Mouse (Mus musculus) liver, embryonic 14.5 days (tissue): ENCODE data around the gene Cldn24. TPM values are rescaled to one million over a fixed set of nuclear protein-coding genes. Genes with fewer than 3 reads are reported as not detected.
"Not testable (repeated sequence)": the region's sequence is repeated elsewhere in the genome, so short reads cannot be mapped to it uniquely, and the experiment has no call there.

ENCODE experiments used
- ATAC-seq: fragments of 200-750 bp; cut with Nextera tagmentation; 2 replicates; pipeline ENCODE4 v1.8.0; 2017; ENCODE audit warnings: moderate number of reproducible peaks, mild to moderate bottlenecking, moderate library complexity; ENCODE audit not compliant: insufficient read depth
- DNase-seq, 3 experiments: peaks; one replicate each; pipeline ENCODE4 v3.0.0-alpha.2; 2012 to 2013; ENCODE audit warnings: low read depth in 3 of 3, low spot score in 3 of 3
- H3K27ac ChIP-seq: fragments of 300-500 bp; sonication (generic); 2 replicates; pipeline ENCODE4 v1.5.1; 2014; ENCODE audit warnings: moderate library complexity, mild to moderate bottlenecking, control low read depth, inconsistent platforms
- H3K27me3 ChIP-seq: fragments of 300-500 bp; sonication (generic); 2 replicates; pipeline ENCODE4 v1.6.1; 2014; ENCODE audit warnings: mild to moderate bottlenecking, low read length, moderate library complexity; ENCODE audit not compliant: control insufficient read depth, insufficient read depth
- H3K36me3 ChIP-seq: fragments of 300-500 bp; sonication (generic); replicated peaks from 2 replicates; pipeline ENCODE4 v1.6.1; 2014; ENCODE audit warnings: low read depth; ENCODE audit not compliant: control insufficient read depth, insufficient read depth
- H3K4me1 ChIP-seq, 2 experiments: fragments of 200-500 bp in 1 of 2; fragments of 300-500 bp in 1 of 2; sonication (generic) in 1 of 2; replicated peaks; 2 replicates each; pipeline ENCODE4 v1.6.1; 2012 to 2014; ENCODE audit warnings: antibody characterized with exemption in 1 of 2, inconsistent platforms in 1 of 2, low read length in 1 of 2; ENCODE audit not compliant: control insufficient read depth in 2 of 2, insufficient read depth in 2 of 2
- H3K4me2 ChIP-seq: fragments of 300-500 bp; sonication (generic); 2 replicates; pipeline ENCODE4 v1.6.1; 2014; ENCODE audit warnings: low read depth, mild to moderate bottlenecking, control low read depth, moderate library complexity
- H3K4me3 ChIP-seq, 2 experiments: fragments of 200-500 bp in 1 of 2; fragments of 300-500 bp in 1 of 2; sonication (generic) in 1 of 2; 2 replicates each; pipeline ENCODE4 v1.5.1; 2012 to 2014; ENCODE audit warnings: low read depth in 2 of 2, low read length in 2 of 2, mild to moderate bottlenecking in 2 of 2, control low read depth in 1 of 2, inconsistent platforms in 1 of 2, moderate library complexity in 1 of 2; ENCODE audit not compliant: insufficient read depth in 1 of 2
- H3K9ac ChIP-seq: fragments of 300-500 bp; sonication (generic); replicated peaks from 2 replicates; pipeline ENCODE4 v1.6.1; 2014; ENCODE audit warnings: mild to moderate bottlenecking, control low read depth, moderate library complexity
- H3K9me3 ChIP-seq: fragments of 300-500 bp; sonication (generic); 2 replicates; pipeline ENCODE4 v1.6.1; 2016; ENCODE audit warnings: low read length, mixed read lengths; ENCODE audit not compliant: control insufficient read depth
- CTCF ChIP-seq: IDR thresholded peaks from 2 replicates; pipeline ENCODE4 v1.5.1; 2016; ENCODE audit warnings: antibody characterized with exemption, low read depth, control low read depth
- EP300 ChIP-seq: IDR thresholded peaks from 2 replicates; pipeline ENCODE4 v1.6.1; 2016; ENCODE audit warnings: antibody characterized with exemption, low read depth
- WGBS: fragments of 180-500 bp; shearing (Covaris S2); extraction: QIAGEN DNeasy Blood & Tissue Kit; methylation state at CpG from one replicate; pipeline ENCODE4 v1.1.7; 2014; ENCODE audit not compliant: insufficient replicate concordance; 5-methylcytosine and 5-hydroxymethylcytosine counted together
- polyA plus RNA-seq, 2 experiments: library from polyadenylated mRNA; depleted of rRNA in 1 of 2; stranded (reverse) in 1 of 2; unstranded in 1 of 2; fragments of >200 nt; fragmentation: Nextera tagmentation in 1 of 2; extraction: Ambion mirVana in 1 of 2; gene quantifications; 2 replicates each; pipeline versions ENCODE4 v1.2.1 to v1.2.3; 2012 to 2014

Gene Cldn24
- polyA plus RNA-seq, 2 experiments, result not detected

DNA sequence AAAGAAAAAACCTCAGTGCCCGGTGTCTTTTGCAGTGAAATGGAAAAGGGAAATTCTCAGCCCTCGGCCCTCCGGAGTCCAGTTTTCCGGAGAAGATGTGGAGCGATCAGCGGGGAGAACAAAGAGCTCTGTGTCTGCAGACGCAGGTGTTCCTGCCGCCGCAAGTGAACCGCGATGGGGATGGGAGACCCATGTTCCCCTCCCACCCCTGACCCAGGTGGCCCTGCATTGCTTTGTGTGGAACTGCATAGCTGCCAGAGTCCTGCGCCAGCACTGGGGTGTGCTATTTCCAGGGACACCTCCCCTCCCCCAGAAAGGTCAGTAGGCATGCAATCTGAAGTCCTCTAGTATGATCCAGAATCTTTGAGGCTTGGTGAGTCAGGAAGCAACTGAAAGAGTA is 10.7 kb upstream of the Cldn24 start:
- H3K36me3 ChIP-seq, result no peaks in the 10 kb centered on the region
- H3K9ac ChIP-seq, result no peak overlapping the region
- no peaks in the 10 kb centered on the region for H3K9me3 ChIP-seq
- DNase-seq, result no peak
- no peak for TF ChIP-seq CTCF
- TF ChIP-seq EP300, result no peak
- WGBS, result 79% methylated on average over 12 of the region's 12 CpGs
- H3K4me3 ChIP-seq, result no peak overlapping the region
- no peak for ATAC-seq
- H3K4me2 ChIP-seq, result no peak overlapping the region
- H3K4me1 ChIP-seq, result no peaks in the 10 kb centered on the region
- no peak overlapping the region for H3K27ac ChIP-seq
- no peaks in the 10 kb centered on the region for H3K27me3 ChIP-seq

DNA sequence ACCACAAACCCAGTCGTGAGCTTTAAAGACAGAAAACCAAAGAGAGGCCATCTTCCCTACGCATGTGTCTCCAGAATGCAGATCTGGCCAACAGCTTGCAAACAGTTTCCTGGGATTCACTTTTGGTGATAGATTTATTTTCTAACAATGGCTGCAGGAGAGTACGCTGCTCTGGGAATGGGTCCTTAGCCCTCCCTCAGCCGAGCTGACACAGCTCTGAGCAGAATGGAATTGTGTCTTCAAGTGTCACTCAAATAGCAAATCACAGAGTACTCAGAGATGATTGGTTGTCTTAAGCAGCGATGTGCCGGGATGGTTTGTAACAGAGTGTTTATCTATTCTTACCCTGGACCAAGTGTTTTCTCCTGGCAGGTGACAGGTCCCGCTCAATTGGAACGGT is 2.9 kb upstream of the Cldn24 start:
- Histone ChIP-seq H3K4me1 (no peaks in the 10 kb centered on the region), H3K27ac (no peak overlapping the region), H3K36me3 (no peaks in the 10 kb centered on the region), H3K9me3 (no peaks in the 10 kb centered on the region), H3K27me3 (no peaks in the 10 kb centered on the region), H3K4me2 (no peak overlapping the region), H3K9ac (no peak overlapping the region), H3K4me3 (no peak overlapping the region)
- TF ChIP-seq CTCF (no peak), EP300 (no peak)
- 69% methylated on average over 8 of the region's 8 CpGs for WGBS
- ATAC-seq (no peak), DNase-seq (no peak)

DNA sequence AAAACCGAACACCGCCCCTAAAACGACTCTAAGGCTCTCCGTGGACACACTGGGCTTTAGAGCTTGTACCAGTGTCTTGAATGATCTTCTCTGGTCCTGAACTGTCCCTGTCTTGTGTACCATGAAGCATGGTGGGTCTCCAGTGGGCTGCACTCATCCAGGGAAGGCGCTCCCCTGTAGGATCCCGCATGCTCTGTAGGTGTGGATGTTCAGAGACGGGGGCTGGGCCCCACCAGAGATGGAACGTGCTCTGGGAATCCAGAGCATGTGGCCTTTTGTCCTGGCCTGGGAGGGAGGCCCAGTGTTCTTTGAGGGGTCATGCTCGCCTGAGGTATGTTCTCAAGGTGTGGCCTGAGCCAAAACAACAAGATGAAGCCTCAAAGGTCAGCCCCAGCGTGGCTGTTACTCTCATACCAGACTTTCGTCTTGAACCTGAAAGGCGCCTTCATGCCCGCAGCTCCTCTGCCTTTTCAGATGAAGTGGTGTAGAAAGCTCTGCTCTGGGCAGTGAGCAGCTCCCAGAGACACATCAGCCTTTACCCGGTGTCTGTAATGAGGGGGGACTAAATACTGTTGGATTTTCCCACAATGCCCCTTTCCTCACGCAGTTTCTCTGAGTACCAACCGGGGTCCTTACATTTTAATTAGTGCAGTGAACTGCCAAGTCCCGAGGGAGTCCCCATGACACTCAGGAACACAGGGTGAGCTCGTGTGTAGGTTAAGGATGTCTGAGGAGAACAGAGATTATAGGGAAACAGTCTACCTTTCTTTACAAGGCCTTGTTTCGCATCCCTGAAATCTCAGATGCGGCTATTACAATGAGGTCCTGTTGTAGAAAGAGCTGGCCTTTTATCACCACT is 800 bp upstream of the Cldn24 start:
- H3K4me1 ChIP-seq, result no peaks in the 10 kb centered on the region
- no peak overlapping the region for H3K27ac ChIP-seq
- H3K27me3 ChIP-seq, result no peaks in the 10 kb centered on the region
- ATAC-seq, result no peak
- no peak overlapping the region for H3K4me3 ChIP-seq
- no peaks in the 10 kb centered on the region for H3K36me3 ChIP-seq
- no peak overlapping the region for H3K4me2 ChIP-seq
- DNase-seq, result no peak
- TF ChIP-seq EP300 (no peak), CTCF (no peak)
- WGBS, result 71% methylated on average over 20 of the region's 20 CpGs
- H3K9ac ChIP-seq, result no peak overlapping the region
- no peaks in the 10 kb centered on the region for H3K9me3 ChIP-seq

DNA sequence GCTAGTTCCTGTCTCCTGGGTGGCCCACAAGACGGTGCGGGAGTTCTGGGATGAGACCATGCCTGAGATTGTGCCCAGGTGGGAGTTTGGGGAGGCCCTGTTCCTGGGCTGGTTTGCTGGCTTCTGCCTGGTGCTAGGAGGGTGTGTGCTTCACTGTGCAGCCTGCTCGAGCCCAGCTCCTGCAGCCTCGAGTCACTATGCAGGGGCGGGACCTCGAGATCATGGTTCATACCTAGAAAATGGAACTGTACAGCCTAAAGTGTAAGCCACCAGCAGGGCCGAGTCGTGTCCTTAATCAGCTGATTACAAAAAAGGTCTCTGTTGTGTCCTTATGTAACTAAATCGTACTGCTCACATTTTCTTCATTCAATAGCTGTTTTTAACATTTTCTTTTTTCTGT is 598 bp downstream of the Cldn24 start:
- not testable (repeated sequence) for H3K4me3 ChIP-seq, H3K9me3 ChIP-seq, H3K9ac ChIP-seq, H3K27ac ChIP-seq, H3K4me2 ChIP-seq, H3K27me3 ChIP-seq, ATAC-seq, DNase-seq, H3K4me1 ChIP-seq, H3K36me3 ChIP-seq
- WGBS, result 55% methylated on average over 7 of the region's 9 CpGs

DNA sequence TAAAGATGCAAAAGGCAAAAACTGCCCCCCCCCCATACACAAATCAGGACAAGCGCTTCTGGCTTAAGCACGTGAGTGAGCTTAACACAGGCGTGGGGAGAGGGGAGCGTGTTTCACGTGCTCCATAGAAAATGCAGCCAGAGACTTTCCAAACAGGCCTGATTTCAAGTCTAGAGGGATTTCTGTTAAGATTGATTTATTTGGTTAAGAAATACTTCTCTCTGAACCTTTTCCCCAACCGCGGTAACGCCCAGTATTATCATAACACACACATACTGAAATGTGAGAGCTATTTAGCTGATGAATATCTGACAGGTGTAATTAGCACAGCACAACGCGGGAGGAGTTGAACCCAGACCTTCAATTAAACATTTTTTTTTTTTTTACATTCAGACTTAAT is 1.8 kb downstream of the Cldn24 start:
- no peak overlapping the region for H3K9ac ChIP-seq
- H3K36me3 ChIP-seq, result no peaks in the 10 kb centered on the region
- DNase-seq, result no peak
- H3K9me3 ChIP-seq, result no peaks in the 10 kb centered on the region
- no peaks in the 10 kb centered on the region for H3K4me1 ChIP-seq
- no peak for ATAC-seq
- H3K27me3 ChIP-seq, result no peaks in the 10 kb centered on the region
- no peak overlapping the region for H3K27ac ChIP-seq
- TF ChIP-seq CTCF, result no peak
- no peak for TF ChIP-seq EP300
- WGBS, result 72% methylated on average over 10 of the region's 10 CpGs
- H3K4me3 ChIP-seq, result no peak overlapping the region
- no peak overlapping the region for H3K4me2 ChIP-seq
